Mouse (Mus musculus) kidney, embryonic 15.5 days (tissue): ENCODE results near the gene Kif5a. TPM values are rescaled to one million over a fixed set of nuclear protein-coding genes. Genes with fewer than 3 reads are reported as not detected.

Experiments used
- ATAC-seq: fragments of 200-750 bp; cut with Nextera tagmentation; replicated peaks from 2 replicates; pipeline ENCODE4 v1.8.0; 2017; ENCODE audit warnings: moderate TSS enrichment; ENCODE audit not compliant: low FRiP score
- H3K27ac ChIP-seq: fragments of 300-500 bp; sonication (generic); 2 replicates; pipeline ENCODE4 v1.5.1; 2015; ENCODE audit warnings: mild to moderate bottlenecking, inconsistent platforms
- H3K27me3 ChIP-seq: fragments of 300-500 bp; sonication (generic); 2 replicates; pipeline ENCODE4 v1.6.1; 2015; ENCODE audit warnings: inconsistent platforms
- H3K36me3 ChIP-seq: fragments of 300-500 bp; sonication (generic); 2 replicates; pipeline ENCODE4 v1.6.1; 2015; ENCODE audit warnings: inconsistent platforms
- H3K4me1 ChIP-seq: fragments of 300-500 bp; sonication (generic); 2 replicates; pipeline ENCODE4 v1.6.1; 2015; ENCODE audit warnings: inconsistent platforms
- H3K4me2 ChIP-seq: fragments of 300-500 bp; sonication (generic); 2 replicates; pipeline ENCODE4 v1.6.1; 2015; ENCODE audit warnings: moderate library complexity, mild to moderate bottlenecking, inconsistent platforms
- H3K4me3 ChIP-seq: fragments of 300-500 bp; sonication (generic); replicated peaks from 2 replicates; pipeline ENCODE4 v1.5.1; 2015; ENCODE audit warnings: mild to moderate bottlenecking, inconsistent platforms
- H3K9ac ChIP-seq: fragments of 300-500 bp; sonication (generic); 2 replicates; pipeline ENCODE4 v1.6.1; 2015; ENCODE audit warnings: mild to moderate bottlenecking, inconsistent platforms
- H3K9me3 ChIP-seq: fragments of 300-500 bp; sonication (generic); replicated peaks from 2 replicates; pipeline ENCODE4 v1.6.1; 2016; ENCODE audit warnings: inconsistent platforms
- WGBS: fragments of 180-500 bp; shearing (Covaris S2); methylation state at CpG from one replicate; pipeline ENCODE4 v1.1.7; 2015; ENCODE audit warnings: mixed read lengths; 5-methylcytosine and 5-hydroxymethylcytosine counted together
- polyA plus RNA-seq: library from polyadenylated mRNA; unstranded; fragments of >200 nt; fragmentation: Nextera tagmentation; extraction: Ambion mirVana; gene quantifications from 2 replicates; pipeline ENCODE4 v1.2.1, GENCODE M21; 2015

Kif5a gene
- polyA plus RNA-seq, 1 experiment from 2014 or later = 1.9 TPM

DNA sequence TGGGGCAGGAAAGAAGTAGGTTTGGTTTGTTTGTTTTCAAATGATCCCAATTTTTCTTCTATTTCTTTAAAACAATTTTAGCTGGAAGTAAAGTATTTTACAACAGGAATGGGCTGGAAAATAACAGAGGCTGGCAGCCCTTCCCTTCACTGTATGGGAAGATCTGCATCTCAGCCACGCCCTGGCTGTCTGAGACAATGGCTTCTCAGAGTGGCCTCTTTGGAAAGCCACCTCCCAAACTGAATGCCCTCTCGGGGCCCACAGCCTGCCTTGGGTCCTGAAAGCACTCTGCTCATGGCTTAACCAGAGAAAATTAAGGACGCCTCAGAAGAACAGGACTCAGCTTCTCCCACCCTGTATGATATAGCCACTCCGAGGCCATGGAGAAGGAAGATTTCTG lies 6.7 kb upstream of the Kif5a start:
- ATAC-seq = no peak
- 83% methylated on average over 4 of the region's 4 CpGs for WGBS
- Histone ChIP-seq H3K27me3 (peaks cover 5% of the 10 kb centered on the region; the same call in 1 of the 2 replicates), H3K4me2 (no peak overlapping the region), H3K4me1 (peaks cover 20% of the 10 kb centered on the region), H3K27ac (no peak overlapping the region), H3K9ac (no peak overlapping the region), H3K36me3 (peaks cover 65% of the 10 kb centered on the region), H3K9me3 (no peaks in the 10 kb centered on the region), H3K4me3 (no peak overlapping the region)

- H3K9ac ChIP-seq = no peak overlapping the region
- no peak for ATAC-seq
- WGBS = 84% methylated on average over 12 of the region's 12 CpGs
These were observed 5.9 kb upstream of the Kif5a start for GRCm38 (mm10) chr10:127269036-127269435.

GRCm38 (mm10) chr10:127268401-127268800 lies 5.3 kb upstream of the Kif5a start:
- Histone ChIP-seq H3K4me3 (no peak overlapping the region), H3K4me1 (peaks cover 20% of the 10 kb centered on the region), H3K9ac (no peak overlapping the region), H3K4me2 (no peak overlapping the region), H3K27me3 (peaks cover 18% of the 10 kb centered on the region), H3K9me3 (no peaks in the 10 kb centered on the region), H3K27ac (no peak overlapping the region), H3K36me3 (peaks cover 54% of the 10 kb centered on the region)
- WGBS = 83% methylated on average over 5 of the region's 5 CpGs
- ATAC-seq = no peak

More at GRCm38 (mm10) chr10:127269036-127269435, 5.9 kb upstream of the Kif5a start:
- peaks cover 20% of the 10 kb centered on the region for H3K4me1 ChIP-seq
- H3K27ac ChIP-seq = no peak overlapping the region
- no peak overlapping the region for H3K4me3 ChIP-seq
- H3K27me3 ChIP-seq = peaks cover 12% of the 10 kb centered on the region
- H3K36me3 ChIP-seq = peaks cover 57% of the 10 kb centered on the region
- no peaks in the 10 kb centered on the region for H3K9me3 ChIP-seq
- H3K4me2 ChIP-seq = no peak overlapping the region

- Histone ChIP-seq H3K4me1 (peaks cover 28% of the 10 kb centered on the region), H3K36me3 (peaks cover 43% of the 10 kb centered on the region), H3K4me3 (peak overlapping the region; percentile 93), H3K27ac (no peak overlapping the region), H3K4me2 (peak overlapping the region; percentile 61), H3K9me3 (no peaks in the 10 kb centered on the region), H3K27me3 (peaks cover 29% of the 10 kb centered on the region), H3K9ac (peak overlapping the region; percentile 100)
- no peak for ATAC-seq
- WGBS = 72% methylated on average over 5 of the region's 5 CpGs
These were observed 4.2 kb upstream of the Kif5a start for GRCm38 (mm10) chr10:127267318-127267717.

DNA sequence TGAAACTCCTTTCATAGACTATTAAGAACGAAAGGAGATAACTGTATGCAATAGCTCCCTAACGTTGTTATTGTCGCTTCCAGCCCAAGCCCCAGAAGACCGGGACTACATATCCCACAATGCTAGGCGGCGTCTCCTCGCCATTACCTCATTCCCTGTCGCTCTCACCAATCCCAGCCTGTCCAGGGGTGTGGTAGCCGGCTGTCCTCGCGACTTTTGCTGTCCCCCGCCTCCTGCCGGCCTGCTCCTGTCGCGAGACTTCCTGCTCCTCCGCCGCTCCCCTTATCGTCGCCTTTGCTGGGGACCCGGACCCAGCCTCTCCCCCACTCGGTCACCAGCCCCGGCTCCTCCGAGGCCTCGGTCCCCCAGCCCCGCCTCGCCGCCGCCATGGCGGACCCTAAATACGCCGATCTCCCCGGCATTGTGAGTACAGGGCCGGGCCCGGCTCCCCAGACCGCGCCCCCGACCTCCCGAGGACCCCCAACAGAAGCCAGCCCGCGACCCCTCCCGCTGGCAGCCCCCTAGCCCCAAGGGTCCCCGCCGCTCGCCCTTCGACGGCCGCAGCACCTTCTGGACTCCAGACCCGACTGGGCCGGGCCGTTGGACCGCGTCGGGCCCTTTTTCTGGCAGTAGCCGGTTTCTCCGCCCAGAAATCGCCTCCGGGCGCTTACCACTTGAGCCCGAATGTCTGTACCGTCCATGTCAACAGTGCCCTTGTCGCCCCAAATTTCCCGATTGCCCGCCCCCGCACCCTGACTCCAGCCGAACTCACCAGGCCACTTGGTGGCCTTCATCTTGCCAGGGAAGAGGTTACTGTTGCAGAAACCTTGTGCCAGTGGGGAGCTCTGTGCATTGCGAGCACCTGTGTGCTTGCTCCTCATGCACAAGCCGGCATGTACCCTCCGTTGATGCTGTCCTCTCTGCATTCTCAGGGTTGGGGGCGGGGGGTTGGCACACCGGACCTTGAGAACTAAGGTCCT lies 3.3 kb upstream of the Kif5a start, which contains the start of gene Dctn2:
TSS of gene Dctn2 (plus strand) at position 257 of the 980 bp plus-strand sequence.
- peak; percentile 98 for ATAC-seq
- H3K27ac ChIP-seq = peak within 1 kb of the TSS; percentile 89
- peak within 1 kb of the TSS; percentile 100 for H3K9ac ChIP-seq
- no peaks in the 10 kb centered on the region for H3K9me3 ChIP-seq
- H3K27me3 ChIP-seq = peaks cover 38% of the 10 kb centered on the region
- peaks cover 34% of the 10 kb centered on the region for H3K36me3 ChIP-seq
- H3K4me1 ChIP-seq = peaks cover 29% of the 10 kb centered on the region
- H3K4me3 ChIP-seq = peak within 1 kb of the TSS; percentile 93
- H3K4me2 ChIP-seq = peak within 1 kb of the TSS; percentile 61
- under 1% methylated on average over 70 of the region's 70 CpGs for WGBS

DNA sequence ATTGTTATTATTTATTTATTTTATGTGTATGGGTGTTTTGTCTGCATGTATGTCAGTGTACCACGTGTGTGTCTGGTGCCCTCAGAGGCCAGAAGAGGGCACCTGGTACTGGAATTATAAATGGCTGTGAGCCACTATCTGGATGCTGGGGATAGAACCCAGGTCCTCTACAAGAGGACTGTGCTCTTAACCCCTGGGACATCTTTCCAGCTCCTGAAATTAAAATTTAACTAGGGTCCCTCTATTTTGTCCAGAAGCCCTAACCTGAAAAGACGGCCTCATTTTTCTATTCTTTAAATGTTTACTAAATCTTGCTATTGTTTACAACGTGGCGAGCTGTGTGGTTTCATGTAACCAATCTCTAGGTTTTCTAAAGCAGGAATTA lies 2.6 kb upstream of the Kif5a start:
- WGBS = 34% methylated on average over 4 of the region's 4 CpGs

DNA sequence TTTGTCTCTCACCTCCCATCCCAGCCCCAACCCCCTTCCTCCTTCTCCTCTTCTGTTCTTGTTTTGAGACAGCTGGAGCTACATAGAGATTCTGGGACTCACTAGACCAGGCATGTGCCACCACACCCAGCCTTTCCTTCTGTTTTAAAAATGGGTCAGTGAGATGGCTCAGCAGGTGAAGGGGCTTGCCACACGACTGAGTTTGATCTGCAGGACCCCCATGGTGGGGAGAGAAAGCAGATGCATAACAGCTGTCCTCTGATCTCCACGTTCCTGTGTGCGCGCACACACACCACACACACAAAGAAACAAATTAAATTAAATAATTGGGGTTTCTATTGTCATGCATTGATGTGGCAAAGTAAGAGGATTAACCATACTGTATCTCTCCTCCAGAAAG lies 1.8 kb upstream of the Kif5a start:
- peaks cover 29% of the 10 kb centered on the region for H3K4me1 ChIP-seq
- 80% methylated on average over 4 of the region's 4 CpGs for WGBS
- no peak overlapping the region for H3K4me2 ChIP-seq
- H3K27me3 ChIP-seq = peaks cover 46% of the 10 kb centered on the region
- H3K4me3 ChIP-seq = no peak overlapping the region
- H3K36me3 ChIP-seq = peaks cover 20% of the 10 kb centered on the region
- no peak overlapping the region for H3K27ac ChIP-seq
- no peaks in the 10 kb centered on the region for H3K9me3 ChIP-seq
- ATAC-seq = no peak
- H3K9ac ChIP-seq = no peak overlapping the region

More for the DNA sequence above, 2.6 kb upstream of the Kif5a start:
- H3K4me1 ChIP-seq = peaks cover 29% of the 10 kb centered on the region
- ATAC-seq = 0 out of 2 replicates have a peak, but pooled peaks have one; percentile 23
- no peak overlapping the region for H3K27ac ChIP-seq
- H3K9me3 ChIP-seq = no peaks in the 10 kb centered on the region
- H3K4me2 ChIP-seq = peak overlapping the region; percentile 61
- peaks cover 45% of the 10 kb centered on the region for H3K27me3 ChIP-seq
- peaks cover 27% of the 10 kb centered on the region for H3K36me3 ChIP-seq
- no peak overlapping the region for H3K9ac ChIP-seq
- H3K4me3 ChIP-seq = peak overlapping the region; percentile 93

- no peaks in the 10 kb centered on the region for H3K9me3 ChIP-seq
- ATAC-seq = no peak
- H3K4me1 ChIP-seq = peaks cover 29% of the 10 kb centered on the region
- peaks cover 46% of the 10 kb centered on the region for H3K27me3 ChIP-seq
- peaks cover 13% of the 10 kb centered on the region for H3K36me3 ChIP-seq
- no peak overlapping the region for H3K4me3 ChIP-seq
- 82% methylated on average over 8 of the region's 8 CpGs for WGBS
- no peak overlapping the region for H3K4me2 ChIP-seq
- H3K27ac ChIP-seq = no peak overlapping the region
- no peak overlapping the region for H3K9ac ChIP-seq
These were observed 1.2 kb upstream of the Kif5a start for GRCm38 (mm10) chr10:127264336-127264735.

- WGBS = 52% methylated on average over 3 of the region's 3 CpGs
- Histone ChIP-seq H3K9me3 (no peaks in the 10 kb centered on the region), H3K9ac (no peak overlapping the region), H3K27ac (no peak overlapping the region), H3K4me3 (no peak overlapping the region), H3K4me1 (peaks cover 27% of the 10 kb centered on the region), H3K27me3 (peaks cover 46% of the 10 kb centered on the region), H3K36me3 (peaks cover 6% of the 10 kb centered on the region), H3K4me2 (no peak overlapping the region)
- no peak for ATAC-seq
These were observed 483 bp upstream of the Kif5a start for GRCm38 (mm10) chr10:127263631-127264030.

- H3K27ac ChIP-seq = no peak overlapping the region
- H3K36me3 ChIP-seq = no peaks in the 10 kb centered on the region
- H3K4me2 ChIP-seq = peak overlapping the region; percentile 89
- peaks cover 14% of the 10 kb centered on the region for H3K4me1 ChIP-seq
- no peak for ATAC-seq
- WGBS = 64% methylated on average over 15 of the region's 15 CpGs
- H3K9me3 ChIP-seq = no peaks in the 10 kb centered on the region
- peaks cover 46% of the 10 kb centered on the region for H3K27me3 ChIP-seq
- H3K4me3 ChIP-seq = peak overlapping the region; percentile 48
- no peak overlapping the region for H3K9ac ChIP-seq
These were observed 1.2 kb downstream of the Kif5a start for GRCm38 (mm10) chr10:127261706-127262547.

DNA sequence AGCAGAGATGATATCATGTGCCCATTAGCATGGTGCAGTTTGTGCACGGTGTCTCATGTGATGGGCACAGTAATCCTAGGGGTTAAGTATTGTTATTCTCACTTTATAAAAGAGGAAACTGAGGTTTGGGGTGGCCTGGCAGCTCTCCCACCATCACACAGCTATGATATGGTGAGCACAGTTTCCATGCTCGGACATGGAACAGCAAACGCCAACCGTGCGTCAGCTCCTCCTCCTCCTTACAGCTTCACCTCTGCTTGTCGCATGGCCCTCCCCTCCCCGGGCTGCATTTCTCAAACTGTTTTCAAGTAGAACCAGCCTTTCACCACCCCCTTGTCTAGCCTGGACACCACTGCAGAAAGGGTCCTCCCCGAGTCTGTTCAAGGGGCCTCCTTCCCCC lies 4.7 kb downstream of the Kif5a start:
- Histone ChIP-seq H3K27ac (no peak overlapping the region), H3K4me1 (peaks cover 11% of the 10 kb centered on the region), H3K27me3 (peaks cover 29% of the 10 kb centered on the region), H3K4me2 (no peak overlapping the region), H3K36me3 (no peaks in the 10 kb centered on the region), H3K9me3 (no peaks in the 10 kb centered on the region), H3K4me3 (no peak overlapping the region), H3K9ac (no peak overlapping the region)
- 77% methylated on average over 8 of the region's 8 CpGs for WGBS
- ATAC-seq = no peak

DNA sequence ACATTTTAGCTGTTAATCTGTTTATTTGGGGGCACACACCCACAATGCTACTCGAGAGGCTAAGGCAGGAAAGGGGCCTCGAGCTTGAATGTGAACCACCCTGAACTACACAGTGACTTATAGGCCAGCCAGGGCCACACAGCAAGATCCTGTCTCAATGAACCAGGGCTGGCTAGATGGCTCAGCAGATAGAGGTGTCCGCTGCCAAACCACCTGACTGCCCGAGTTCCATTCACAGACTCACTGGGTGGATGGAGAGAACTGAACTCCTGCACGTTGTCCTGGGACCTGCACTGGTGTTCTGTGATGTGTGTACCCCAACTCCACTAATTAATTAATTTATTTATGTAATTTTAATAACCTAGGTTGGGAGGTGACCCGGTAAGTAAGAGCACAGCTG lies 5.4 kb downstream of the Kif5a start:
- no peak for ATAC-seq
- WGBS = 76% methylated on average over 6 of the region's 6 CpGs
- Histone ChIP-seq H3K4me3 (no peak overlapping the region), H3K4me1 (peaks cover 6% of the 10 kb centered on the region), H3K9me3 (no peaks in the 10 kb centered on the region), H3K27ac (no peak overlapping the region), H3K36me3 (no peaks in the 10 kb centered on the region), H3K9ac (no peak overlapping the region), H3K27me3 (peaks cover 22% of the 10 kb centered on the region), H3K4me2 (no peak overlapping the region)
